Mouse (Mus musculus) embryonic facial prominence, embryonic 14.5 days (tissue): ENCODE results near the gene Bmp5. TPM values are rescaled to one million over a fixed set of nuclear protein-coding genes. Genes with fewer than 3 reads are reported as not detected.

Experiments
- ATAC-seq: fragments of 200-750 bp; cut with Nextera tagmentation; 2 replicates; pipeline ENCODE4 v1.8.0; 2017; ENCODE audit warnings: low read depth, moderate number of reproducible peaks, moderate TSS enrichment
- DNase-seq: peaks from one replicate; pipeline ENCODE4 v3.0.0-alpha.2; 2015; ENCODE audit warnings: low spot score
- H3K27ac ChIP-seq: fragments of 300-500 bp; sonication (generic); replicated peaks from 2 replicates; pipeline ENCODE4 v1.5.1; 2014; ENCODE audit warnings: low read depth, mild to moderate bottlenecking, low read length, moderate library complexity
- H3K27me3 ChIP-seq: fragments of 300-500 bp; sonication (generic); replicated peaks from 2 replicates; pipeline ENCODE4 v1.6.1; 2014; ENCODE audit warnings: low read length; ENCODE audit not compliant: control insufficient read depth, insufficient read depth
- H3K36me3 ChIP-seq: fragments of 300-500 bp; sonication (generic); 2 replicates; pipeline ENCODE4 v1.6.1; 2014; ENCODE audit warnings: low read length, mixed read lengths; ENCODE audit not compliant: control insufficient read depth, insufficient read depth
- H3K4me1 ChIP-seq: fragments of 300-500 bp; sonication (generic); 2 replicates; pipeline ENCODE4 v1.6.1; 2014; ENCODE audit warnings: antibody characterized with exemption, low read length; ENCODE audit not compliant: control insufficient read depth, insufficient read depth
- H3K4me2 ChIP-seq: fragments of 300-500 bp; sonication (generic); 2 replicates; pipeline ENCODE4 v1.6.1; 2014; ENCODE audit warnings: low read depth, mild to moderate bottlenecking, low read length, moderate library complexity, mixed read lengths
- H3K4me3 ChIP-seq: fragments of 300-500 bp; sonication (generic); 2 replicates; pipeline ENCODE4 v1.5.1; 2014; ENCODE audit warnings: low read depth, mild to moderate bottlenecking, low read length
- H3K9ac ChIP-seq: fragments of 300-500 bp; sonication (generic); 2 replicates; pipeline ENCODE4 v1.6.1; 2014; ENCODE audit warnings: low read depth, mild to moderate bottlenecking, low read length, moderate library complexity, mixed read lengths
- H3K9me3 ChIP-seq: fragments of 300-500 bp; sonication (generic); 2 replicates; pipeline ENCODE4 v1.6.1; 2016; ENCODE audit warnings: low read length; ENCODE audit not compliant: control insufficient read depth
- WGBS: fragments of 180-500 bp; shearing (Covaris S2); extraction: QIAGEN DNeasy Blood & Tissue Kit; methylation state at CpG from one replicate; pipeline ENCODE4 v1.1.7; 2014; 5-methylcytosine and 5-hydroxymethylcytosine counted together
- polyA plus RNA-seq: library from polyadenylated mRNA; unstranded; fragments of >200 nt; fragmentation: Nextera tagmentation; extraction: Ambion mirVana; gene quantifications from 2 replicates; pipeline ENCODE4 v1.2.1, GENCODE M21; 2014

Bmp5 gene
- polyA plus RNA-seq, 1 experiment from 2014 or later = 12.0 TPM

DNA sequence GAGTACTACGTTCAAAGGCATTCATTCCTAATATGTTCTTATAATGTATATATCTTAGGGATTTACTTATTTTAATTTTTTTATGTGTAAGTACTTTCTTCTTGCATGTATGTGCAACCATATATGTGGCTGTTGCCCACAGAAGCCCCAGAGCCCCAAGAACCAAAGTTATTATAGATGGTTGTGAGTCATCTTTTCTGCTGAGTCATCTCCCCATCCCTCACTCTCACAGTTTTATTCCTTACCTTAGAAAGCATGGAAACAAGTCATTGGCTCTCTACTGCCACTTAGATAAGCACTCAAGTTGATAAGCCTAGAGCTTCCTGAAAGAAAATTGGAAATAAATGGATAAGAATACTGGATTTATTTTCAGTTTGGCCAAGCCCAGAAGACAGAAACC is 40.0 kb downstream of the Bmp5 start:
- Histone ChIP-seq H3K27ac (no peak overlapping the region), H3K4me3 (no peak overlapping the region), H3K36me3 (no peaks in the 10 kb centered on the region), H3K9me3 (no peaks in the 10 kb centered on the region), H3K27me3 (no peaks in the 10 kb centered on the region), H3K4me2 (no peak overlapping the region), H3K4me1 (no peaks in the 10 kb centered on the region), H3K9ac (no peak overlapping the region)
- ATAC-seq (no peak), DNase-seq (no peak)
- WGBS = 94% methylated on average over 1 of the region's 1 CpGs

DNA sequence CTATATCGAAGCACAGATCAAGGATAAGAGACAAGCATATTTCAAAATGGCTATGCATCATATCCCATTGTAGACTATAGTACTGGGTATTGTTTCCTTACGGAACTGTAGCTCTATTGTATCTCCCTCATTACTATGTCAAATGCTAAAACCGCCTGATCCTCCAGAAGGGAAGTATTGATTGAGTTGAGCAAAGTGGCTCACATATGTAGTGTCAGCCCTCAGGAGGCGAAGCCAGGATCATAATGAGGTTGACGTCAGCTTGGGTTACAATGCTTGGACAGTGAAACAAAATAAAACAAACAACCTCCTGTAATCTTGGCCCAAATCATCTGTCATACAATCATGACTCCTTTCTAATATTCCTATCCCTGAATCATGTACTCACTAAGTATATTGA is 43.2 kb downstream of the Bmp5 start:
- no peaks in the 10 kb centered on the region for H3K4me1 ChIP-seq
- H3K36me3 ChIP-seq = no peaks in the 10 kb centered on the region
- H3K27me3 ChIP-seq = no peaks in the 10 kb centered on the region
- 79% methylated on average over 5 of the region's 5 CpGs for WGBS
- H3K4me3 ChIP-seq = no peak overlapping the region
- H3K27ac ChIP-seq = no peak overlapping the region
- no peak for ATAC-seq
- H3K9ac ChIP-seq = no peak overlapping the region
- no peaks in the 10 kb centered on the region for H3K9me3 ChIP-seq
- H3K4me2 ChIP-seq = no peak overlapping the region
- DNase-seq = no peak

DNA sequence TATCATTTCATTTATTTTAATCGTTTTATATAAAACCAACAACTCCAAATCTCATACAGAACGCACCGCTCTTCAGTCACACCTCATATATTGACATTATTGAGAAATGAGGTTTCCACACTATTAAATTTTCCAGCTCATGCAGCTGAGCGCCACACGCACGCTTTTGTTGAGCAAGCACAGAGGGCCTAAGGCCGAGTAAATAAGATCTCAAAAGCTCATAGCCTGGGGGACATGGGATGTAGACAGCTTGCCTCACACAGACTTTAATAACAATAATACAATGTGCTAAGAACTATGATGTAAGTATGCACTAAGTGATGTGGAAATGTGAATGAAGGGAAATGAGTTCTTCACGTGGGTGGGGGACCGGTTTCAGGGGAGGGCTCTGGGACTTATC is 57.3 kb downstream of the Bmp5 start:
- H3K27ac ChIP-seq = no peak overlapping the region
- no peak for ATAC-seq
- peak; percentile 17 for DNase-seq

DNA sequence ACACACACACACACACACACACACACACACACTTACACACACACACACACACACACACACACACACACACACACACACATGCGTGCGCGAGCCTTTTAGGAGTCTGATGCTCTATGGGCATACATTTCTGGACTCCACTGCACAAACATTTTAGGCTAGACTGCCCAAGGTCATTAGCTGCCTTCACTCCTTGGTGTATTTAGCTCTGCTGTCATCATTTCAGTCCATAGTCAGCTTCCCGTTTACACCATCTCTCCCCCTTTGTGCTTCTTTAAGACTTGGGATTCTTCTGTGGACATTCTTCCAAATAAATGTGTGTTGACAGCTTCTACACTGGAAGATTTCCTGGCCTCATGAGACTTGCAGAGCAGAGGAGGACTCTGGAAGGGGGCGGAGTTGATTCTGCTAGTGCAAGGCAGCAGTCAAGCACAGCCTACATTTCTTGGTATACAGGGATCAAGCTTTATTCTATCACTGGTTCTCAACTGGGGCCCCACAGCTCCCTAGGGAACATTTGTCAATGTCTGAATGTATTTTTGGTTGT is 58.1 kb downstream of the Bmp5 start:
- WGBS = 77% methylated on average over 5 of the region's 5 CpGs
- DNase-seq (peak; percentile 18), ATAC-seq (no peak)

More for the DNA sequence above, 57.3 kb downstream of the Bmp5 start:
- Histone ChIP-seq H3K4me1 (0 out of 2 replicates have a peak, but pooled peaks cover under 1% of the 10 kb centered on the region), H3K27me3 (no peaks in the 10 kb centered on the region), H3K9ac (no peak overlapping the region), H3K36me3 (no peaks in the 10 kb centered on the region), H3K9me3 (no peaks in the 10 kb centered on the region), H3K4me2 (no peak overlapping the region), H3K4me3 (no peak overlapping the region)
- WGBS = 70% methylated on average over 9 of the region's 9 CpGs

DNA sequence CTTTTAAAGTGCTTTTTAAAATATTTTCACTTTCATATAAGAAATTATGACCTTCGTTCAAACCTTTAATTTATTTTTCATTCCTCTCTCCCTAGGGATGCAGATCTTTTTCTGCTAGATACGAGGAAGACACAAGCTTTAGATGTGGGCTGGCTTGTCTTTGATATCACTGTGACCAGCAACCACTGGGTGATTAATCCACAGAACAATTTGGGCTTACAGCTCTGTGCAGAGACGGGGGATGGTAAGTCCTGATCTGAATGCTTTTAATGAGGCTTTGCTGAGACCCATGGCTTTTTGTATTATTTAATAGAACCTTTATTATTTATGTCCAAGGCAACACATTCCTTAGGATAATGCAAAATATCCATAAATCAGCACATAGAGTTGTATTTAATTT is 64.3 kb downstream of the Bmp5 start:
- no peak overlapping the region for H3K4me2 ChIP-seq
- no peaks in the 10 kb centered on the region for H3K27me3 ChIP-seq
- H3K4me1 ChIP-seq = no peaks in the 10 kb centered on the region
- H3K4me3 ChIP-seq = no peak overlapping the region
- H3K36me3 ChIP-seq = no peaks in the 10 kb centered on the region
- no peaks in the 10 kb centered on the region for H3K9me3 ChIP-seq
- DNase-seq (no peak), ATAC-seq (no peak)
- WGBS = 65% methylated on average over 3 of the region's 3 CpGs
- H3K9ac ChIP-seq = no peak overlapping the region
- H3K27ac ChIP-seq = no peak overlapping the region

More for the DNA sequence above, 58.1 kb downstream of the Bmp5 start:
- Histone ChIP-seq H3K4me2 (no peak overlapping the region), H3K27me3 (no peaks in the 10 kb centered on the region), H3K9me3 (no peaks in the 10 kb centered on the region), H3K4me1 (no peaks in the 10 kb centered on the region), H3K4me3 (no peak overlapping the region), H3K27ac (no peak overlapping the region), H3K9ac (no peak overlapping the region), H3K36me3 (no peaks in the 10 kb centered on the region)

DNA sequence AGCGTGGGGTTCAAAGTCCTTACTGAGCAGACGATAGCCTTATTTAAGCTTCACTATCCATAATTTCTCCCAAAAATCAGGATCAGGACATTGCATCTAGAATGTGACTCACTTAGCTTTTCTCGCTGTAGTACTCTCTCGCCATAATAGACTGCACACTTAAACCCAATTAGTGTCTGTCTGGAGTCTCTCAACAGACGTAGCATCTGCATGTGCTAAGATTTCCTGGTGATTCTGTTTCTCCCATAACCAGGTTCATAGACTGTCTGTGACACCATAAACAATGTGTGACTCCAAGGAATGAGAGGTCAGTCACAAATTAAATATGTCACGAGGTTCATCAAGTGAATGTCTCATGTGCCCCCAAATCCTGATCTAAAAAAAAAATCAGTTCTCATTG is 65.7 kb downstream of the Bmp5 start:
- Histone ChIP-seq H3K4me2 (no peak overlapping the region), H3K9ac (no peak overlapping the region), H3K9me3 (no peaks in the 10 kb centered on the region), H3K4me1 (no peaks in the 10 kb centered on the region), H3K27me3 (no peaks in the 10 kb centered on the region), H3K36me3 (no peaks in the 10 kb centered on the region), H3K27ac (no peak overlapping the region), H3K4me3 (no peak overlapping the region)
- DNase-seq (no peak), ATAC-seq (no peak)
- 73% methylated on average over 6 of the region's 6 CpGs for WGBS

DNA sequence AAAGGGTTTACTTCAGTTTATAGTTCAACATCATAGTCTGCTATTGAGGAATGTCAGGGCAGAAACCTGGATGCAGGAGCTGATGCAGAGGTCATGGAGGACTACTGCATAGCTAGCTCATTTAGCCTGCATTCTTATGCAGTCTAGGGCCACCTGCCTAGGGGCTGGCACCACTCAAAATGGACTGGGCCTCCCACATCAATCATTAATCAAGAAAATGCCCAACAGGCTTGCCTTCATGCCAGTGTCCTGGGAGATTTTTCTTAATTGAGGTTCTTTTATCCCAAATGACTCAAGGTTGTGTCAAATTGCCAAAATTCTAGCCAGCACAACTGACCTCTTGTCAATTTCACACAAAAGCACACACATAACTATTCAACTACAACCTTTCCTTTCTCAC is 70.8 kb downstream of the Bmp5 start:
- Histone ChIP-seq H3K27me3 (no peaks in the 10 kb centered on the region), H3K36me3 (no peaks in the 10 kb centered on the region), H3K4me1 (no peaks in the 10 kb centered on the region), H3K4me3 (no peak overlapping the region), H3K9ac (no peak overlapping the region), H3K4me2 (no peak overlapping the region), H3K9me3 (no peaks in the 10 kb centered on the region), H3K27ac (no peak overlapping the region)
- ATAC-seq (no peak), DNase-seq (no peak)

DNA sequence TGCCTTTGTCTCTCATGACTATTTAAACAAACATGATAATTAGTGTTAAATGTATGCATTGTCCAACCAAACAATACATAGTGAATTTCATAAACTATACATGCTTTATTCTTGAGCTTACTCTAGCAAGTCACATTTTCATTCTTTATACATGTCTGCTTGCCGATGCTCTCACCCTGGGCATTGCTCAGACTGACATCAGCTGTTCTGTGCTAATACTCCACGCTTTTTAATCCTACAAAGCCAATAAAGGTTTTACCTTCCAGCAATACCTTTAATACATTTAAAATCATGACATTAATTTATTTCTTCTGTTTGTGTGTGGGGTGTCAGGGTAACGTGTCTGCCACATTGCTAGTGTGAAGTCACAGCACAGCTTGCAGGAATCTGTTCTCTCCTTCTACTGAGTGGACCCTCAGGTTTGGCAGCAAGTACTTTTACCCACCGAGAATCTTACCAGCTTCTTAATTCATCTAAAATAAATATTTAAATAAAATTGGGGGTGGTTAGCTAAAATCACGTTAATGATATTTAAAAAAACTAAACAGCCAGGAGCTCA is 75.6 kb downstream of the Bmp5 start:
- Histone ChIP-seq H3K27me3 (no peaks in the 10 kb centered on the region), H3K4me3 (no peak overlapping the region), H3K4me2 (no peak overlapping the region), H3K27ac (no peak overlapping the region), H3K4me1 (no peaks in the 10 kb centered on the region), H3K9me3 (no peaks in the 10 kb centered on the region), H3K9ac (no peak overlapping the region), H3K36me3 (no peaks in the 10 kb centered on the region)
- 68% methylated on average over 5 of the region's 5 CpGs for WGBS
- DNase-seq (no peak), ATAC-seq (no peak)

DNA sequence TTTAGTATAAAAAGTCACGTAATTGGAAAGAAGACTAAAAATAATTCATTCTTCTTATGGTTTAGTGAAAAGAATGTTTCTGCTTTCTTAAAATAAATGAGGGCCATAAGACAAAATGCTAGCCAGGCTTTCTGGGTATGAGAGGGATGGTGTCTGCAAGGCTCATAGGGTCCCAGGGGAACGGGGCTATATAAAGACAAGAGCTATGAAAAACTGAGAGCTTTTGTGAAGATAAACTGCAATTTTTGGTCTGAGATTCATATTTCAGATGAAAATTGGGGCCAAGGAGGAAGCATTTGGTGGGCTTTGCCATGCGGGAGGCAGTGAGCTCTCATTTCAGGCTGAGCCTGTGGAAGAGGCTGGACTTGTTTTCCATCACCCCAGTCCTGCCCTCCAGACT is 83.0 kb downstream of the Bmp5 start:
- H3K27ac ChIP-seq = no peak overlapping the region
- no peak overlapping the region for H3K9ac ChIP-seq
- no peaks in the 10 kb centered on the region for H3K27me3 ChIP-seq
- WGBS = 61% methylated on average over 3 of the region's 3 CpGs
- H3K4me2 ChIP-seq = no peak overlapping the region
- no peaks in the 10 kb centered on the region for H3K36me3 ChIP-seq
- no peak for ATAC-seq
- peak; percentile 54 for DNase-seq
- H3K9me3 ChIP-seq = no peaks in the 10 kb centered on the region
- no peaks in the 10 kb centered on the region for H3K4me1 ChIP-seq
- H3K4me3 ChIP-seq = no peak overlapping the region
